Mouse (Mus musculus) heart, postnatal 0 days (tissue): ENCODE measurements around the gene Pskh1. TPM values are rescaled to one million over a fixed set of nuclear protein-coding genes. Genes with fewer than 3 reads are reported as not detected.

Source experiments
- ATAC-seq: fragments of 200-750 bp; cut with Nextera tagmentation; 2 replicates; pipeline ENCODE4 v1.8.0; 2017; ENCODE audit warnings: low read depth, moderate number of reproducible peaks, moderate library complexity; ENCODE audit not compliant: insufficient read depth
- DNase-seq: peaks from one replicate; pipeline ENCODE4 v3.0.0-alpha.2; 2016; ENCODE audit warnings: low spot score
- H3K27ac ChIP-seq: fragments of 300-500 bp; sonication (generic); 2 replicates; pipeline ENCODE4 v1.5.1; 2014; ENCODE audit warnings: low read depth, mild to moderate bottlenecking
- H3K27me3 ChIP-seq: fragments of 300-500 bp; sonication (generic); 2 replicates; pipeline ENCODE4 v1.6.1; 2014; ENCODE audit warnings: low read length, mixed read lengths; ENCODE audit not compliant: control insufficient read depth, insufficient read depth
- H3K36me3 ChIP-seq: fragments of 300-500 bp; sonication (generic); replicated peaks from 2 replicates; pipeline ENCODE4 v1.6.1; 2014; ENCODE audit warnings: low read length, mixed read lengths; ENCODE audit not compliant: control insufficient read depth, insufficient read depth
- H3K4me1 ChIP-seq: fragments of 300-500 bp; sonication (generic); 2 replicates; pipeline ENCODE4 v1.6.1; 2014; ENCODE audit warnings: antibody characterized with exemption; ENCODE audit not compliant: control insufficient read depth, insufficient read depth
- H3K4me2 ChIP-seq: fragments of 300-500 bp; sonication (generic); 2 replicates; pipeline ENCODE4 v1.6.1; 2014; ENCODE audit warnings: low read depth, mild to moderate bottlenecking, low read length, moderate library complexity
- H3K4me3 ChIP-seq: fragments of 300-500 bp; sonication (generic); 2 replicates; pipeline ENCODE4 v1.5.1; 2014; ENCODE audit warnings: low read depth, low read length
- H3K9ac ChIP-seq: fragments of 300-500 bp; sonication (generic); replicated peaks from 2 replicates; pipeline ENCODE4 v1.6.1; 2014; ENCODE audit warnings: low read depth, low read length, mixed read lengths
- H3K9me3 ChIP-seq: fragments of 300-500 bp; sonication (generic); replicated peaks from 2 replicates; pipeline ENCODE4 v1.6.1; 2016; ENCODE audit warnings: low read length; ENCODE audit not compliant: control insufficient read depth
- CTCF ChIP-seq: IDR thresholded peaks from 2 replicates; pipeline ENCODE4 v1.5.1; 2016; ENCODE audit warnings: antibody characterized with exemption, control low read depth, low read depth
- EP300 ChIP-seq: IDR thresholded peaks from 2 replicates; pipeline ENCODE4 v1.6.1; 2016; ENCODE audit warnings: antibody characterized with exemption, low read depth
- WGBS: fragments of 180-500 bp; shearing (Covaris S2); extraction: QIAGEN DNeasy Blood & Tissue Kit; methylation state at CpG from one replicate; pipeline ENCODE4 v1.1.7; 2014; 5-methylcytosine and 5-hydroxymethylcytosine counted together
- polyA plus RNA-seq: library from polyadenylated mRNA; unstranded; fragments of >200 nt; fragmentation: Nextera tagmentation; extraction: Ambion mirVana; gene quantifications from 2 replicates; pipeline ENCODE4 v1.2.1, GENCODE M21; 2015
- total RNA-seq: library from RNA; depleted of rRNA; stranded (reverse); fragments of >200 nt; gene quantifications from 2 replicates; pipeline ENCODE4 v1.2.3, GENCODE M21; 2014; ENCODE audit warnings: low replicate concordance

Gene Pskh1
- total and polyA plus RNA-seq, 2 experiments from 2014 or later, result 15.4 to 44.2 TPM

- Histone ChIP-seq H3K4me3 (no peak overlapping the region), H3K27me3 (no peaks in the 10 kb centered on the region), H3K36me3 (no peaks in the 10 kb centered on the region), H3K9ac (no peak overlapping the region), H3K4me2 (no peak overlapping the region), H3K4me1 (peaks cover 41% of the 10 kb centered on the region), H3K9me3 (no peaks in the 10 kb centered on the region), H3K27ac (peak overlapping the region; percentile 78)
- no peak for ATAC-seq
- no peak for TF ChIP-seq CTCF
- no peak for TF ChIP-seq EP300
- no peak for DNase-seq
- 59% methylated on average over 5 of the region's 5 CpGs for WGBS
Observed at GRCm38 (mm10) chr8:105859314-105859713, 40.9 kb upstream of the Pskh1 start.

- H3K4me3 ChIP-seq, result peak within 1 kb of the TSS; percentile 75
- peak within 1 kb of the TSS; percentile 86 for H3K9ac ChIP-seq
- ATAC-seq, result peak; percentile 97
- H3K36me3 ChIP-seq, result no peaks in the 10 kb centered on the region
- peak; percentile 100 for DNase-seq
- TF ChIP-seq CTCF, result no peak
- TF ChIP-seq EP300, result no peak
- no peaks in the 10 kb centered on the region for H3K27me3 ChIP-seq
- H3K27ac ChIP-seq, result peak within 1 kb of the TSS; percentile 85
- H3K9me3 ChIP-seq, result no peaks in the 10 kb centered on the region
- H3K4me2 ChIP-seq, result peak within 1 kb of the TSS; percentile 95
- H3K4me1 ChIP-seq, result peaks cover 41% of the 10 kb centered on the region
- under 1% methylated on average over 51 of the region's 59 CpGs for WGBS
Observed at GRCm38 (mm10) chr8:105860143-105860981, 39.9 kb upstream of the Pskh1 start, which contains the start of gene Nutf2. TSS of gene Nutf2 (plus strand) at chr8:105860580.

- peak overlapping the region; percentile 85 for H3K27ac ChIP-seq
- WGBS, result 0% methylated on average over 1 of the region's 1 CpGs
- H3K9me3 ChIP-seq, result no peaks in the 10 kb centered on the region
- H3K27me3 ChIP-seq, result no peaks in the 10 kb centered on the region
- TF ChIP-seq CTCF (peak; percentile 32), EP300 (no peak)
- ATAC-seq (no peak), DNase-seq (no peak)
- H3K36me3 ChIP-seq, result peaks cover 15% of the 10 kb centered on the region
- H3K4me1 ChIP-seq, result peaks cover 31% of the 10 kb centered on the region
- H3K9ac ChIP-seq, result peak overlapping the region; percentile 86
- peak overlapping the region; percentile 75 for H3K4me3 ChIP-seq
- peak overlapping the region; percentile 95 for H3K4me2 ChIP-seq
Observed at GRCm38 (mm10) chr8:105861951-105862350, 38.3 kb upstream of the Pskh1 start.

DNA sequence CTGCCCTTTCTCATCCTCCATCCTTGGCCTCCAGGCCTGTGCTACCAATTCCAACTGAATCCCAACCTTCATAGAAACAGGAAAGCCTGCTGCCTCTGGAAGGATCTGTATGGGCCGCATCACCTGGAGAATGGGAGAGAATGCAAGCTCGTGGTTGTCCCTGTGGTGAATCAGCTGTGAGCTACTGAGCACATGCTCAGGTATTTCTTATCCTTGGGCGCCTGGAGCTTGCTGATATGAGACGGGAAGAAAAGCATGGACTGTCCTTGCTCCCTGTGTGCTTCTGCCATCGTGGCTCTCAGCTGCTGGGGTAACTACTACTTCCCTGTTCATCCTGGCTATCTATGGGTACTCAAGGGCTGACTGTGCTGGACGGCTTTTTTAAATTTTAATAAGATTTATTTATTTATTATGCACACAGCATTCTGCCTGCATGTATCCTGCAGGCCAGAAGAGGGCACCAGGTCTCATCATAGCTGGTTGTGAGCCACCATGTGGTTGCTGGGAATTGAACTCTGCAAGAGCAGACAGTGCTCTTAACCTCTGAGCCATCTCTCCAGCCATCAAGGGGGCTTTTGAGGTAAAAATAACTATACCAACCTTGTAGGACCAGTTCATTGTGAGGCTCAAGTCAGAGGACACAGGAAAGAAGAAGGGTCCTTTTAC lies 33.7 kb upstream of the Pskh1 start:
- Histone ChIP-seq H3K27me3 (no peaks in the 10 kb centered on the region), H3K36me3 (peaks cover 37% of the 10 kb centered on the region), H3K4me2 (no peak overlapping the region), H3K4me1 (peaks cover 12% of the 10 kb centered on the region), H3K27ac (no peak overlapping the region), H3K9ac (no peak overlapping the region), H3K4me3 (no peak overlapping the region), H3K9me3 (no peaks in the 10 kb centered on the region)
- ATAC-seq, result no peak
- 70% methylated on average over 6 of the region's 6 CpGs for WGBS
- DNase-seq, result no peak
- TF ChIP-seq EP300 (no peak), CTCF (peak; percentile 27; the same call in 1 of the 2 replicates)

- H3K9me3 ChIP-seq, result no peaks in the 10 kb centered on the region
- DNase-seq (peak; percentile 85), ATAC-seq (peak; percentile 92)
- no peaks in the 10 kb centered on the region for H3K27me3 ChIP-seq
- TF ChIP-seq CTCF (no peak), EP300 (no peak)
- peak overlapping the region; percentile 8; the same call in 1 of the 2 replicates for H3K9ac ChIP-seq
- peaks cover 31% of the 10 kb centered on the region for H3K4me1 ChIP-seq
- peak overlapping the region; percentile 40 for H3K4me2 ChIP-seq
- WGBS, result 25% methylated on average over 6 of the region's 6 CpGs
- no peak overlapping the region for H3K4me3 ChIP-seq
- peaks cover 46% of the 10 kb centered on the region for H3K36me3 ChIP-seq
- H3K27ac ChIP-seq, result peak overlapping the region; percentile 91
Observed at GRCm38 (mm10) chr8:105874301-105874700, 25.9 kb upstream of the Pskh1 start.
